Mouse (Mus musculus) cerebellum, adult (tissue): ENCODE measurements around the gene Vmn1r3.
"Not testable (repeated sequence)": the region's sequence is repeated elsewhere in the genome, so short reads cannot be mapped to it uniquely, and the experiment has no call there.

Source experiments
- ATAC-seq: cut with Nextera tagmentation; 2 replicates; pipeline ENCODE4 v1.9.2; 2017; ENCODE audit warnings: mild to moderate bottlenecking, moderate library complexity, mixed read lengths; ENCODE audit not compliant: insufficient number of reproducible peaks, low FRiP score, low TSS enrichment

Gene Vmn1r3

DNA sequence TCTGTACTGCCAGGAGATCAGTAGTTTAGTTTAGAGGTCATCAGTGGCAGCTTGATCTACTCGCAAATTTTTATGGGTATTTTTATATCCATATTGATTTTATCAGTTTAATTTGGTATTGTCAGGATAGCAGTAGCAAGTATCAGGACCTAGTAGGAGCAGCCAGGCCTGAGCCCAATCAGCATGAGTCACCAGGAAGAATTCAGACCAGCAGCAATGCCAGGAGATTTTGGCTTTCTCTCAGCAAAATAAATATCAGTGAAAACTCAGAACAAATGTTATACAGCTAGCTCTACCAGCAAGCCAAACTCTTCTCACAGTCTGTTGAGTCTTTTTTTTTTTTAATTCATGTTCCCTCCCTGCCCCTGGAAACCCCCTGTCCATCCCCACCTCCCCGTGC, 31.8 kb downstream of the Vmn1r3 start:
- ATAC-seq = not testable (repeated sequence)

DNA sequence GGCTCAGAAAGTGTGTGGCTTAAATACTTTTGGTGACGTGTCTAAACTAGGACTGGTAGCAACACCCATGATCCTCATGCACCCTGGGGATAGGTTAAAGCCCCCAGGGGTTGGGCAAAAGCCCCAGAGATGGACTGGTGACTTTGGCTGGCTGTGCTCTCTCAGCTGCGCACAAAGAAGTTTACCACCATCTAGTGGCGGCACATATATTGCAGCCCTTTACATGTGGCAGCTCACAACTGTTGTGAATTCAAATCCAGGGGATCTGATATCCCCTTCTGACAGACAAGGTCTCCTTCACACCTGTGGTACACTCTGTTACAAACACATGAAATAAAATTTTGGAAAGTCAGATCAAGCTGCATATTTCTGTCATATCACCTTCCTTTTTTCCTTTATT, 37.2 kb downstream of the Vmn1r3 start:
- ATAC-seq = not testable (repeated sequence)
